Comparison of ENCODE assay signal across 10 mouse cellular contexts in genomic region chr16:66585698-66586284, GRCm38 (mm10).
DNase-seq lines count a peak whose midpoint lies in the region; ATAC-seq lines count a peak whose summit lies in the region.
"Had no signal": no experiment of that assay in that cellular context is flagged by ENCODE, and none has a peak within 500 bp of the region (broad histone marks: within the 10 kb centered on the region; RNA-seq: fewer than 3 reads in every experiment).

No protein-coding gene starts in this region.

- peak overlapping the region; percentile 42 for H3K4me3 ChIP-seq in heart, embryonic 12.5 days
- H3K4me3 ChIP-seq in forebrain, embryonic 14.5 days (ENCODE audit: low read depth, low read length): no peak overlapping the region; the same call in 1 of the 2 replicates

- intact Hi-C loops in heart, postnatal 10 days (cut with DNase I): no loop called here

- no peak for ATAC-seq in heart, embryonic 12.5 days (ENCODE audit: insufficient number of reproducible peaks, low FRiP score)
- ATAC-seq in forebrain, embryonic 14.5 days: peak; percentile 50; the same call in 1 of the 2 replicates
- no peak for ATAC-seq in granulocyte monocyte progenitor cell, adult 5-6 weeks (replicated peaks; ENCODE audit: poor library complexity, severe bottlenecking)

- DNase-seq in heart, postnatal 10 days: no peak
- DNase-seq in Muller cell, postnatal 12 days (ENCODE audit: inconsistent ontology term): peak; percentile 27
- peak; percentile 51 for DNase-seq in forebrain, embryonic 14.5 days (ENCODE audit: low spot score)
- peak; percentile 37 for DNase-seq in mesoderm, embryonic 11.5 days (ENCODE audit: low read depth, low spot score)
- no peak for DNase-seq in spleen, adult 12 weeks (ENCODE audit: low spot score)
- DNase-seq in right cerebral cortex, postnatal 10 days (ENCODE audit: low spot score in 2 of 2): no peak
- DNase-seq: layer of hippocampus, postnatal 36 days had no signal

- no peaks in the 10 kb centered on the region for H3K36me3 ChIP-seq in heart, embryonic 12.5 days
- H3K36me3 ChIP-seq in forebrain, embryonic 14.5 days (ENCODE audit: control insufficient read depth, insufficient read depth, low read length): no peaks in the 10 kb centered on the region

- no peaks in the 10 kb centered on the region for H3K4me1 ChIP-seq in heart, embryonic 12.5 days (replicated peaks)
- H3K4me1 ChIP-seq in forebrain, embryonic 14.5 days (ENCODE audit: control insufficient read depth, insufficient read depth, low read length): no peaks in the 10 kb centered on the region

- H3K9me3 ChIP-seq in heart, embryonic 12.5 days (replicated peaks): no peaks in the 10 kb centered on the region
- H3K9me3 ChIP-seq in forebrain, embryonic 14.5 days (replicated peaks; ENCODE audit: control insufficient read depth, low read length): no peaks in the 10 kb centered on the region

- H3K4me2 ChIP-seq in heart, embryonic 12.5 days: peak overlapping the region; percentile 68
- H3K4me2 ChIP-seq in forebrain, embryonic 14.5 days (ENCODE audit: low read length): peak overlapping the region; percentile 41

- H3K27ac ChIP-seq in heart, embryonic 12.5 days (ENCODE audit: poor library complexity, severe bottlenecking): no peak overlapping the region
- H3K27ac ChIP-seq in forebrain, embryonic 14.5 days (ENCODE audit: low read depth, low read length): no peak overlapping the region

- H3K9ac ChIP-seq in heart, embryonic 12.5 days: peak overlapping the region; percentile 41; the same call in 1 of the 2 replicates
- H3K9ac ChIP-seq in forebrain, embryonic 14.5 days (ENCODE audit: low read length): no peak overlapping the region

- H3K27me3 ChIP-seq in heart, embryonic 12.5 days (replicated peaks): no peaks in the 10 kb centered on the region
- no peaks in the 10 kb centered on the region for H3K27me3 ChIP-seq in forebrain, embryonic 14.5 days (replicated peaks; ENCODE audit: control insufficient read depth, insufficient read depth, low read length)
- H3K27me3 ChIP-seq: CH12.LX had no signal

- 5% methylated on average over 12 of the region's 12 CpGs for WGBS in heart, embryonic 12.5 days
- 7% methylated on average over 12 of the region's 12 CpGs for WGBS in forebrain, embryonic 14.5 days

Comparison
In these comparisons a context has a peak if more than half of its experiments do, and no peak if none do; other contexts are left out.
1. DNase-seq: peak in Muller cell, postnatal 12 days (single experiment), forebrain, embryonic 14.5 days (single experiment) and mesoderm, embryonic 11.5 days (single experiment); none in heart, postnatal 10 days (0 of 2), spleen, adult 12 weeks (single experiment) and right cerebral cortex, postnatal 10 days (0 of 2).